Mouse (Mus musculus) thymus, adult 2 months (tissue): ENCODE measurements around the gene Hist1h2bc.

Experiments used
- CTCF ChIP-seq: fragments of 200-500 bp; IDR thresholded peaks from 2 replicates; pipeline ENCODE4 v1.5.1; 2012; ENCODE audit warnings: mild to moderate bottlenecking, control low read depth, low read length, moderate library complexity, borderline replicate concordance; ENCODE audit not compliant: control insufficient read depth, poor library complexity, insufficient read depth; ENCODE audit errors: extremely low read depth
- POLR2A ChIP-seq: fragments of 200-500 bp; IDR thresholded peaks from 2 replicates; pipeline ENCODE4 v1.6.1; 2012; ENCODE audit warnings: mild to moderate bottlenecking, low read length, control low read depth, moderate library complexity; ENCODE audit not compliant: control insufficient read depth, poor library complexity, insufficient read depth; ENCODE audit errors: extremely low read depth

DNA sequence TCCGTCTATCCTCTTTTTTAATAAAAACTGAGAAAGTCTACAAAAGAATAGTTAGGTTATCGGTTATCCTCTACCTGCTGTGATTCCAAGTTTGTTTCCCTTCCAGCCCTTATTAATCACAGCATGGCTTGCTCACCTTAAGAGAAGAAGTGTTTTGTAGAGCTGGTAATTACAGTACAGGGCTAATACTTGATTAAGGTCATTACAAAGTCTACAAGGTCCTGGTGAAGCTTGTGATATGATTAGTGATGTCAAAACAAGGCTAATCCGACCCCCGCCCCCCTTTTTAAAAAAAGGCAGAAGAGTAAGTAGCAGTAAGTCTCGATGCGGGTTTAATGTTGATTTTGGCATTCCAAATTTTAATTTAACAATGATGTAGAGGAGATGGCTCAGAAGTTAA lies 15.0 kb downstream of the Hist1h2bc start:
- TF ChIP-seq CTCF: no peak
- no peak for TF ChIP-seq POLR2A
